Mouse (Mus musculus): ENCODE data around the gene Wdr82. TPM values are rescaled to one million over a fixed set of nuclear protein-coding genes. Genes with fewer than 3 reads are reported as not detected.

The Wdr82 gene
- total RNA-seq, 2 experiments from 2014 or later = 143 TPM

DNA sequence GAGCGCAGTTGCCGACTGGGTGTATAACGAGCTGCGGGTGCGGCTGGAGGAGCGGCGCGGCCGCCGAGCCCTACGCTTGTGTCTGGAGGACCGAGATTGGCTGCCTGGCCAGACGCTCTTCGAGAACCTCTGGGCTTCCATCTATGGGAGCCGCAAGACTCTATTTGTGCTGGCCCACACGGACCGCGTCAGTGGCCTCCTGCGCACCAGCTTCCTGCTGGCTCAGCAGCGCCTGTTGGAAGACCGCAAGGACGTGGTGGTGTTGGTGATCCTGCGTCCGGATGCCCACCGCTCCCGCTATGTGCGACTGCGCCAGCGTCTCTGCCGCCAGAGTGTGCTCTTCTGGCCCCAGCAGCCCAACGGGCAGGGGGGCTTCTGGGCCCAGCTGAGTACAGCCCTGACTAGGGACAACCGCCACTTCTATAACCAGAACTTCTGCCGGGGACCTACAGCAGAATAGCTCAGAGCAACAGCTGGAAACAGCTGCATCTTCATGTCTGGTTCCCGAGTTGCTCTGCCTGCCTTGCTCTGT, 55.5 kb downstream of the Wdr82 start:
- peak; percentile 35 to 47 for DNase-seq

DNA sequence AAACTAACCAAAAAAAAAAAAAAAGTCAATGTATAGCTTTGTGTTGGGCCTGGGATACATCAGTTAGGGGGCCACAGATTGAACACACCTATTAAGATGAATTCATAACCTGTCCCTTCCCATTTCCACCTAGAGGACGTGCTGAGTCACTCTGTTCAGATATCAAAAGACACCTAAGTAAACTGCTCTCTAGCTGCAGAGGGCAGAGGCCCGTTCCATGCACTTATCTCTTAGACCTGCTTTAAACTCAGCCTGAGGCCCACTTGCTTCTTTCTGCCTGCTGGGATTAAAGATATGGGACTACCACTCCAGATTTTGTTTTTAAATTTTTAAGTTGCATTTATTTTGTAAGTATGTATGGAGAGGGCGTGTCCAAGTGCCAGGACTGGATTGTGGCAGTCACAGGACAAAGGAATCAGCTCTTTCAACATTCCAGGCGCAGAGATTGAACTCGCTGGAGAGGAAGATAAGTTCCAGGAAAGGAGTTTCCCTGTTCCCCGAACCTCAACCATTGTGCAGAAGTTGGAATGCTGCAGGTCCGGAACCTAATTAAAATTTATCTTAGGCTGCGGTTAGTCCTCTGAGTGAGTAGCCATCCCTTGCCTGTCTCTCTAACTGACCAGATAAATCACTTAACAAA, 57.2 kb downstream of the Wdr82 start:
- DNase-seq = no peak

DNA sequence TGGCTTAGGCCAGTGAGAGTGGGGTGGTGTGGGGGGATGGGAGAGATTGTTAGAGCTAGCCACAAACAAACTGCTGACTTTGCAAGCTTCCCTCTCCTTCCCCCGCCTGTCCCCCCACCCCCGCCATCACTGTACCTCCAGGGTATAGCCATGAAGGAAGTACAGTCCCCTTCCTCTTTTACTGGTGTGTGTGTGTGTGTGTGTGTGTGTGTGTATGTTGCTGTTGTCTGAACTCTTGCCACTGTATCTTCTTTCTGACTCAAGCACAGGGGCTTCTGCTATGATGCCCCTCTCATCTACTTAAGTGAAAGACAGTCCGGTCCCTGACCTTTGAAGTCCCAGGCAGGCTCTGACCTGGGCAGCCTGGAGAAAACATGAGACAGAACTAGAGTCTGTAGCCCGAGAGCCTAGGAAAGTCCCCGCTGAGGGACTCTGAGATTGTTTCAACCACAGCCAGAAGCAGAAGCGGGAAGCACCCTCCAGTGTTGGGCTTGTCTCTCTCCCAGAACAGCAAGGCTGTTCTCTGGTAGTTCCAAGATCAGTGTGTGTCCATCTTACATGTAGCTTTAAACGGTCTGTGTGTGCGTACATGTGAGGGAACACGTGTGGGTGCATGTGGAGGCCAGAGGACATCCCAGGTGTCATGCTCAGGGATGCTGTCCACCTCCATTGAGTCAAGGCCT, 59.5 kb downstream of the Wdr82 start:
- DNase-seq = no peak

DNA sequence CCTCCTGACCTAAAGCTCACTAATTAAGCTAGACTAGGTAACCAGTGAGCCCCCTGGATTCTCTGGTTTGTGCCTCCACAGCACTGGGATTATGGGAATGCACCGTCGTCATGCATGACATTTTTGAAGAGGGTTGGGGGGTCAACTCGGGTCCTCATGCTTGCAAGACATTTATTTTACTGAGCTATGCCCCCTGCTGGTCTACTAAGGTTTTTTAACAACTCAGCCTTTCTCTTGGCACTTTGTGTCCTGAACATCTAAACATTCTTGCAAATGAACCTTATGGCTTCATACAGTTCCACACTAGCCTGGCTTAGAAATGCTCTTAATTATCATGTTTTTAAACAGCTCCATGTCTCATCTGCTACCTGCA, 60.0 kb downstream of the Wdr82 start:
- no peak for DNase-seq

DNA sequence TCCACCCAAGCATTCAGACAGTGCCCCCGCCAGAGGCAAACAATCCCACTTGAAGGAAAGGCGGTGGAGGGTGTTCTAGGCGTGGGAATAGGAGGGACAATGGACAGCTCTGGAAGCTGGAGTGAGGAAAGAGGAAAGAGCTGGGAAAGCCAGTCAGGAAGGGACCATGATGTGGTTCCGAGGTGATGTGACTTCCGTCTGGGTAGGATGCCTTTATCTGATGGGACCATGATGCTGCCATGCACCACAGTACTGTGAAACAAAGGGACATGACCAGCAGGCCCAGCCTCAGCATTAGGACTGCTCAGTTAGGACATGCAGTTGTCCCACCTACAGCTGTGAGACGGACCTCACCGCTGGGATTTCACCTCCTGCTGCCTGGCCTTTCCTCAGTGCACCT, 60.5 kb downstream of the Wdr82 start:
- DNase-seq = no peak

GRCm38 (mm10) chr9:106231816-106232215, 61.1 kb downstream of the Wdr82 start:
- DNase-seq = no peak

DNA sequence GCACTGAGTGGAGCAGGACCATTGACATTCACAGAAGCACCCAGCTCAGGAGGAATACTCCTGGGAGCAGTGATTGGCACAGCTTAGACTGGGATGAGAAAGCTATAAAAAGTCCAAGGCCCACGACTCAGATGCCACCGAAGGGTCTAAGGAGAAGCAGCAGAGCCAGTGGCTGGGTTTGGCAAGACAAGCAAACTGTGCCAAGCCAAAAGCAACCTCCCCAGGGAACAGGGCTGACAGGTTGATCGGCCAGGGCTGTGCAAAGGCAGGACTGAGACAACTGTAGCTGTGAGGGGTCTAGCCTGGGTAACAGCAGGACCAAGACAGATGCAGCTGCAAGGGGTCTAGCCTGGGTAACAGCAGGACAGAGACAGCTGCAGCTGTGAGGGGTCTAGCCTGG, 62.2 kb downstream of the Wdr82 start:
- DNase-seq = no peak

DNA sequence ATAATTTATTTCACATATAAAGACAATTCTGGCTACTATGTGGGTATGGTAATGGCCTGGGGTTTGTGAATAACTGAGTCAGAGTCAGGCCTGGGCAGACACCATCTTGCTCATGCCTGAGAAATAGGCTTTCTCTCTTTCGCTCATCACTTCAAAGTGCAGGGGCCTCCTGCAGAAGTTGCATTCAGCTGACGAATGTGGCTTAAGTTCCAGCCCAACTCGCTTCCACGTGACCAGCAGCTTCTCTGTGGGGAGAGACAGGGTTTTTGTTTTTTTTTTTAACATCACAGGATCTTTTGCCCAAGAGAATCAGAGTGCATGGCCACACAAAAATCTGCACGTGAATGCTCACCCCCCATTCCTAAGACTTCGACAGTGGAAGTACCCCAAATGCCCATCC, 63.2 kb downstream of the Wdr82 start:
- no peak for DNase-seq

DNA sequence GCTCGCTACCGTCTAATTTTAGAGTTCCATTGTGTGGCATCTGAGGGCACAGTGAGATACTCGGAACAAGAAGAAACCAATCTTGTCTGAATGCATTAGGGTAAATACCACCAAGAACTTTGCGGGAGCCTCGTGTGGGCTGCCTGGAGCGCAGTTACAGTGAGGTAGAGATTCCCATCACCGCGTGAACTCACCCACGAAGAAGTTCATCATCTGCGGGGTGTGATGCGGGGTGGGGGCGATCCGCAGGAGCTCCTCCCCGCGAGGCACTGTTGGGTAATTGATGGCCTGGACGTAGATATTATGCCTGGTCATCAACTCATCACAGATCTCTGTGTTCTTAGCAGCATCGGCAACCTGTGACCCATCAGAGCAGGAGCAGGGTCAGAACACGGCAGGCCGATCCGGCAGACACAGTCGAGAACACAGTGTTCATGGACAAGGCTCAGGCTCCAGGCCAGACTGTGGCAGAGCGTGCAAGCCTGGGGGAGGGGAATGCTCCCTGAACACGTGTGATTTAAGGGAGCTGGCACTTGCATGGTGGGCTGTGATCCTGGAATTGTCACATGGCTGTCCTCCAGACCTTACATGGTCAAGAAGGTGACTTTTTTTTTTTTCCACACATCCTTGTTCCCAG, 64.6 kb downstream of the Wdr82 start:
- no peak for DNase-seq

DNA sequence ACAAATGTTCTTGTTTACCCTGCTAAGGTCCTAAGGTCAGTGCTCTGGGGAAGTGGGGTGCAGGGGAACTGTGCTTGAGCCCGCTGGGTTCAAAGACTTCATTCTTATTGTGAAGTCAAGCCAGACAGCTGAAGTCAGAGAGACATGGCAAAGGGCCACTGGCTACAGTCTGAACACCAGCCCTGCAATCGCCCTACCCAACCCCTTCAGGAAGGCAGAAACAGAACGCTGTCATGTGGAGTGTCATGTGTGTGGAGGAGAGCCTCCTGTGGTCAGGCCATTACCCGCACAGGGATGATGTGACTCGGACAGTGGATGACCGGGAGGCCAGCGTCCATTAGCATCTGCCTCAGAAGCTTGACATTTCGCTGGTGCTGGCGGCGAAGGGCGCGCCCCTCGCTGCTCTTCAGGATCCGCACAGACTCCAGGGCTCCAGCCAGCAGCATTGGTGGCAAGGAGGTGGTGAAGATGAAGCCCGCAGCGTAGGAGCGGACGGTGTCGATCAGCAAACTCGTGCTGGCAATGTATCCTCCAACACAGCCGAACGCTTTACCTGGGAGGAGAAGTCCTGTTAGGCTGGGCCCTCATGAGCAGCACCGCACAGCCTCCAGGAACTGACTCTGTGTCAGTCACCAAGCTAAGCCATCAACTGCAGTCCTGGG, 65.6 kb downstream of the Wdr82 start:
- no peak for DNase-seq

DNA sequence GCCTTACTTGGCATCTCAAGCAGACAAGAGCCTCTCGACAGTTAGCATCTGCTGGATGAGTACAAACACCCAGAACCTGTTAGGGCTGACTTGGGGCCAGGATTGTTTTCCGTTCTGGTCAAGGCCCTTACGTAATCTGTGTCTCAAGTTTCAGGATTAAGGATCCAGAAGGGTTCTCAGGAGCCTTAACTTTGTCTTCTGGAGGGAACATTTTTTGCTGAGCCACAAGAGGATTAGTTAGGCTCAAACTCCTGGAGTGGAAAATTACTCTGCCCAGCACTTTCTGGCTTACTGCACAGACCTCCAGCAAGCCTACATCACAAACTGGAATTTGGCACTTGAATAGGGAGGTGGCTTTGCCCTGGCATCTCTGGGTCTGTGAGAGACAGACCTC, 66.1 kb downstream of the Wdr82 start:
- no peak for DNase-seq

DNA sequence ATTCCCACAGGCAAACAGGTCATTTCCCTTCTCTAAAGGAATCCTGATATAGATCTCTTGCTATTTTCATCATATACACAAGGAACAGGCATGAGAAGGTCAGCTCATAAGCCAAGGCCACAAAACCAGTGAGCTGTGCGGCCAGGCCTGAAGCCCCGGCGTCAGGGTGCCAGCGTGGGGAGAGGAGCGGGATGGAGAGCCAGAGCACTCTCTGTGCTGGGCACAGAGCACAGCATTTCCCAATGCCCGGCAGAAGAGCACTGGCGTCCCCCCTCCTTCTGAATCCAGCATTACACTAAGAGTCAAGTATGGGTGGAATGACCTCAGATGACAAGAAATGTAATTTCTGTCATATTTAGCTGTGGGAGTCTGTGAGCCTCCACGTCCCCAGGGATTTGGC, 66.7 kb downstream of the Wdr82 start:
- no peak for DNase-seq

- no peak for DNase-seq
These were observed 67.2 kb downstream of the Wdr82 start for GRCm38 (mm10) chr9:106237878-106238277.

Small RNA genes within 50 kb of the gene (microRNA-seq; reads per million reads assigned to microRNA genes)
- 5.5 to 6.6 reads per million in 2 experiments for gene Mir135a-1
- gene Mirlet7g = 105,913 to 107,828 reads per million in 2 experiments

Other genes with a start within 250 kb of the Wdr82 start
- gene Col6a5, start 210.3 kb upstream of the Wdr82 start, total RNA-seq (2021) = 1 to 10 TPM in 1 of 2 experiments, under 1 TPM in 1; 0.95 to 1.1 TPM
- gene Col6a4, start 74.1 kb upstream of the Wdr82 start, total RNA-seq (2021) = 1 to 10 TPM; 1.2 to 1.8 TPM
- 1 to 10 TPM; 4.2 to 4.8 TPM for gene Glyctk, start 12.8 kb upstream of the Wdr82 start, total RNA-seq (2021)
- 10 to 100 TPM; 16.0 to 20.8 TPM for gene Ppm1m, start 28.8 kb downstream of the Wdr82 start, total RNA-seq (2021)
- gene Twf2, start 32.2 kb downstream of the Wdr82 start, total RNA-seq (2021) = 10 to 100 TPM; 52.1 to 57.5 TPM
- 1 to 10 TPM in 1 of 2 experiments, under 1 TPM in 1; 0.97 to 1.6 TPM for gene Tlr9, start 51.7 kb downstream of the Wdr82 start, total RNA-seq (2021)
- gene Alas1, start 77.7 kb downstream of the Wdr82 start, total RNA-seq (2021) = 100 to 1,000 TPM; 138 to 142 TPM
- 10 to 100 TPM; 10.6 to 12.2 TPM for gene Poc1a, start 110.1 kb downstream of the Wdr82 start, total RNA-seq (2021)
- 10 to 100 TPM; 86.0 to 88.6 TPM for gene Dusp7, start 197.7 kb downstream of the Wdr82 start, total RNA-seq (2021)

Data from layer of hippocampus, postnatal 36 days (tissue).